ENCODE assay signal across 21 mouse cellular contexts in the genomic region with DNA sequence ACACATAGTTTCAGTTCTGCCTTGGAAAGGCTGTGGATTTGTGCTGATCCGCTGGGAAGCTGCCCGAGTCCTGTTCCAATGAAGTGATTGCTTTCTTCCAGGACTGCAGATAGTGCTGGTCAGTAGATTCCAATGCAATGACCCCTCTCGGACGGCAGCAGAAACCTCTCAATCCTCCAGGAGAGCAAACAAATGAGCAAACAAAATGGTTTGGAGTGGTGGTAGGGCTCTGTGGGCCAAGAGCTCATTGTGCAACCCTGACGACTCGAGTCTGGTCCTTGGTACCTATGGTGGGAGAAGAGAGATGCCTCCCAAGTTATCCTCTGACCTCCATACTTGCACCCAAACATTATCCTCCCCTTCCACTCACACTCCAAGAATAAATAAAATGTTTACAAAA.
"Had no signal": no experiment of that assay in that cellular context is flagged by ENCODE, and none has a peak within 500 bp of the region (broad histone marks: within the 10 kb centered on the region; RNA-seq: fewer than 3 reads in every experiment).

No protein-coding gene starts in this region.

- H3K36me3 ChIP-seq: kidney, embryonic 15.5 days; limb, embryonic 10.5 days; limb, embryonic 13.5 days; midbrain, embryonic 10.5 days; midbrain, embryonic 13.5 days; neural tube, embryonic 13.5 days; stomach, embryonic 15.5 days had no signal

- H3K27me3 ChIP-seq: kidney, embryonic 15.5 days; megakaryocyte, embryonic 14.5 days; midbrain, embryonic 13.5 days; neural tube, embryonic 13.5 days; stomach, embryonic 15.5 days had no signal

- H3K4me3 ChIP-seq: kidney, embryonic 15.5 days; limb, embryonic 10.5 days; limb, embryonic 13.5 days; megakaryocyte, embryonic 14.5 days; midbrain, embryonic 10.5 days; midbrain, embryonic 13.5 days; myocyte; neural tube, embryonic 13.5 days; stomach, embryonic 15.5 days had no signal

- DNase-seq: kidney, adult 11 months; kidney, adult 8-10 months; kidney, postnatal 10 days; kidney, postnatal 36 days; liver, postnatal 0 days; retina, postnatal 1 day; right cerebral cortex, postnatal 25 days; spleen, adult 18-20 months; thymus, postnatal 25 days had no signal

- ATAC-seq: liver, postnatal 0 days; midbrain, embryonic 13.5 days; midbrain, embryonic 16.5 days had no signal

- H3K4me1 ChIP-seq: kidney, embryonic 15.5 days; limb, embryonic 10.5 days; limb, embryonic 13.5 days; megakaryocyte, embryonic 14.5 days; neural tube, embryonic 13.5 days; stomach, embryonic 15.5 days had no signal

- H3K4me2 ChIP-seq: kidney, embryonic 15.5 days; limb, embryonic 13.5 days; liver, embryonic 11.5 days; midbrain, embryonic 13.5 days; neural tube, embryonic 13.5 days; stomach, embryonic 15.5 days had no signal

- H3K9me3 ChIP-seq: kidney, embryonic 15.5 days; limb, embryonic 10.5 days; limb, embryonic 13.5 days; midbrain, embryonic 13.5 days; stomach, embryonic 15.5 days had no signal

- H3K27ac ChIP-seq: kidney, embryonic 15.5 days; limb, embryonic 10.5 days; limb, embryonic 13.5 days; liver, embryonic 14.5 days; midbrain, embryonic 10.5 days; midbrain, embryonic 13.5 days; neural tube, embryonic 13.5 days; stomach, embryonic 15.5 days had no signal

- H3K9ac ChIP-seq: kidney, embryonic 15.5 days; limb, embryonic 13.5 days; liver, embryonic 14.5 days; liver, postnatal 0 days; midbrain, embryonic 13.5 days; neural tube, embryonic 13.5 days; stomach, embryonic 15.5 days had no signal
